Mouse (Mus musculus) C2C12 (cell line): ENCODE measurements around the gene 2610318N02Rik.

Source experiments
- CEBPB ChIP-seq: IDR thresholded peaks from one replicate; pipeline ENCODE4 v1.6.1; 2011; ENCODE audit warnings: low read depth, mild to moderate bottlenecking, control low read depth, moderate library complexity
- CTCF ChIP-seq: IDR thresholded peaks from one replicate; pipeline ENCODE4 v1.5.1; 2011; ENCODE audit not compliant: control insufficient read depth, insufficient read depth, insufficient read length
- FOSL1 ChIP-seq: IDR thresholded peaks from one replicate; pipeline ENCODE4 v1.8.0; 2011; ENCODE audit warnings: mild to moderate bottlenecking, low read length; ENCODE audit not compliant: poor library complexity, insufficient read depth, severe bottlenecking
- MAX ChIP-seq: IDR thresholded peaks from one replicate; pipeline ENCODE4 v1.6.1; 2011; ENCODE audit warnings: mild to moderate bottlenecking, control low read depth
- MYOG ChIP-seq: IDR thresholded peaks from one replicate; pipeline ENCODE4 v1.6.1; 2011; ENCODE audit not compliant: control insufficient read depth, insufficient read length; ENCODE audit errors: extremely low read depth
- USF1 ChIP-seq: IDR thresholded peaks from one replicate; pipeline ENCODE4 v1.6.1; 2011; ENCODE audit warnings: low read depth, mild to moderate bottlenecking, control low read depth, moderate library complexity

GRCm38 (mm10) chr16:17132906-17133200 is 7.9 kb upstream of the 2610318N02Rik start:
- no peak for TF ChIP-seq CTCF
- TF ChIP-seq FOSL1: no peak
- TF ChIP-seq USF1: no peak
- TF ChIP-seq MAX: no peak
- TF ChIP-seq CEBPB: no peak
- no peak for TF ChIP-seq MYOG
